Mouse (Mus musculus) heart, postnatal 0 days (tissue): ENCODE results near the gene Plxna2.

Source experiments
- CTCF ChIP-seq: IDR thresholded peaks from 2 replicates; pipeline ENCODE4 v1.5.1; 2016; ENCODE audit warnings: antibody characterized with exemption, control low read depth, low read depth
- EP300 ChIP-seq: IDR thresholded peaks from 2 replicates; pipeline ENCODE4 v1.6.1; 2016; ENCODE audit warnings: antibody characterized with exemption, low read depth

DNA sequence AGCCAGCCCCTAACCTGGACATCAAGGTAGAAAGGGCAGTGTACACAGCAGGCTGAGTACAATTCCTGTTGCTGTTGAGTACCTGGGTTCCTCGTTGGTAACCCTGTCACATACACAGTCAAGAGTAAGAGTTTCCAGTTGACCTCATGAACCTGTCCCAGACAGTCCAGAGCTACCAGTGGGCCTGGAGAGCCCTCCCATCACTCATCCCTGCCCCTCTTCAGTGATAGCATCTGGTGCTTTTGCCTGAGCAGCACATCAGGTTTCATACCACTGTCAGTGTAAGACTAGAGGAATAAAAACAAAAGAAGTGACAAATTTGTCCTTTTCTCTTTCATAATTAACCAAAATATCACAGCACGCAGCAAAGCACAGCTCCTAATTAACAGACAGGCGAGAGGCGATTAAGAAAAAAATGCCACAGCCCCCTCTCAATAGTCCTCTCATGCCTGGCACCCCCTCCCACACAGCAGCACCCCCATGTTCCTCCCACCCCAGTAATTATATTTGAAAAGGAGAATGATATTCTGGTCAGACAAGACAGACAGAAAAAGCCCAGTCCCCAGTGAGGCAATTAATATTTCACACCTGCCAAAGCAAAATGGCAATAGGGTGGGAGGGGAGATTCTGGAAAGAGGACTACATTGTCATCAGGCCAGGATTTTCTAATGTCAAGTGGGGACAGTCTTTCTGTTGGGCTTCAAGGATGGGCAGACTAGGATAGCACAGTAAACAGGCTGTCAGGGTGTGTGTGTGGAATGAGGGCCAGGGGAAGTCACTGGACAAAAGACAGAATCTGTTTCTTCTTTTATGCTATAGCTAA is 233.4 kb downstream of the Plxna2 start:
- TF ChIP-seq CTCF (no peak), EP300 (no peak)
